Mouse (Mus musculus) G1E (cell line): ENCODE data around the gene Plekhg1.

Experiments
- CTCF ChIP-seq: IDR thresholded peaks from 2 replicates; pipeline ENCODE4 v1.5.1; 2012; ENCODE audit warnings: low read depth, low read length, inconsistent platforms, mixed read lengths
- GATA1 ChIP-seq: IDR thresholded peaks from 2 replicates; pipeline ENCODE4 v1.6.1; 2012; ENCODE audit warnings: borderline replicate concordance, low read length, inconsistent platforms, mixed read lengths
- GATA2 ChIP-seq: IDR thresholded peaks from 2 replicates; pipeline ENCODE4 v1.6.1; 2012; ENCODE audit warnings: low read depth, low read length, inconsistent platforms, borderline replicate concordance
- POLR2AphosphoS5 ChIP-seq: IDR thresholded peaks from 2 replicates; pipeline ENCODE4 v1.6.1; 2012; ENCODE audit warnings: low read depth, low read length, inconsistent platforms; ENCODE audit not compliant: insufficient replicate concordance
- TAL1 ChIP-seq: conservative IDR thresholded peaks from 2 replicates; pipeline ENCODE4 v1.6.1; 2012; ENCODE audit warnings: low read depth, low read length, inconsistent platforms, mixed read lengths

DNA sequence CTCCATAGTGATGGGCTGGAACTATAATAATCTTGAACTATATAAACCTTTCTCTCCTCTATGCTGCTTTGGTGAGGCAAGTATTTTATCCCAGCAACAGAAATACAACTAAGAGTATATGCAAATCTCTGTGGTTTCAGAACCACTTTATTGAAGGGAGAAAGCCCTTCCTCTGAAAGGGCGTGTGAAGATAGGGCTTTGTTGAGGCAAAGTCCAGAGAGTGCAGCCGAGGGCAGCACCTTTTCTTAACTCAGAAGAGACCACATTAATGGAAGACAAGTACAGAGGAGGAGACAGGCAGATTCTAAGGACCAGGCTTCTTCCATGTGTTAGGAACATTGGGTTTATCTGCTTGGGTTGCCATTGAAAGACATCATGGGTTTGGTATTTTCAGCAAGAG is 36.6 kb downstream of the Plekhg1 start:
- no peak for TF ChIP-seq TAL1
- no peak for TF ChIP-seq CTCF
- TF ChIP-seq GATA1, result no peak
- no peak for TF ChIP-seq POLR2AphosphoS5
- no peak for TF ChIP-seq GATA2
